Mouse (Mus musculus): ENCODE data around the gene Prss56. TPM values are rescaled to one million over a fixed set of nuclear protein-coding genes. Genes with fewer than 3 reads are reported as not detected.

Gene Prss56
- total and polyA plus RNA-seq, 2 experiments from 2014 or later, result not detected

DNA sequence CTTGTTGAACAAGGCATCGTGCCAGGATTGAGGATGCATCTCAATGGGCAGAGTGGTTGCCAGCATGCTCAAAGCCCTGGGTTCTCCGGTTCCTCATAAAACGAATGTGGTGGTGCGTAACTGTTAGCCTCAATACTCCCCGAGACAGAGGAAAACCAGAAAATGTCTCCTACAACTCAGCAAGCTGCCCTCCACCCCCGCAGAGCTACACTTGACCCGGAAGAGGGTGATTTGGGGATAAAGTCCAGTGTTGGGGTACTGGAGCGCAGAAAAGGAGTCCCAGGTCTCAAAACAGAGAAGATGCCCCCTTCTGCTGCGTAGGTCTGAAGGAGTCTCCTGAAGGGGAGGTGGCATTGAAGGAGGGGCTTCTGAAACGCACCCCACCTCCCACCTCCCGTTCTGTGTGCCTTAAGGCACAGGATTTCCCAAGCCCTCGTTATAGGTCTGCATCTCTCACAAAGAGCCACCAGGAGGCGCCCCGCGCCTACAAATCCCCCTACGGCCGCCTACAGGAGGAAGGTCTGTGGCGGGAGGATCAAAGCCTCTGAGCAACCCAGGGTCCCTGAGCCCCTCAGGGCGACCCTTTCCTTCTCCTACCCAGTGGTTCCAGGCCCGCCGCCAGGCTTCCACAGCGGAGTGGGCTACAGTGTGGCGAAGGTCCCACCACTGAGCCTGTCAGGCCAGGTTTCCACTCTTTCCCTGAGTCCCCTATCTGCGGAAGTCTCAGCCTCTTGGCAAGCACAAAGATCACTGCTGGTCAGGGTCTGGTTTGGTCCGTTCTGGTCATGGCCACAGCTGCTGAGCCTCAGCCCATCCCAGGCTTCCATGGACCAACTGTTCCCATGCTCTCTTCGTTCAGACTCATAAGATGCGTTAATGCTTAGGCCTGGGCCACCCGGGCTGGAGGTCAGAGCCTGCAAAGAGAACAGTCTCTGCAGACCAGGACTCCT, 8.8 kb upstream of the Prss56 start:
- Histone ChIP-seq H3K4me2 (ENCODE audit: low read depth, low read length) (no peak overlapping the region), H3K27ac (ENCODE audit: low read depth) (no peak overlapping the region), H3K4me3 (ENCODE audit: low read depth, low read length) (no peak overlapping the region), H3K36me3 (replicated peaks; ENCODE audit: control insufficient read depth, insufficient read depth, low read length) (no peaks in the 10 kb centered on the region), H3K4me1 (ENCODE audit: control insufficient read depth, insufficient read depth) (no peaks in the 10 kb centered on the region), H3K9ac (replicated peaks; ENCODE audit: low read depth, low read length) (no peak overlapping the region), H3K9me3 (replicated peaks; ENCODE audit: control insufficient read depth, low read length) (no peaks in the 10 kb centered on the region), H3K27me3 (ENCODE audit: control insufficient read depth, insufficient read depth, low read length) (peaks cover 58% of the 10 kb centered on the region)
- ATAC-seq (ENCODE audit: insufficient read depth, low read depth) (peak; percentile 49), DNase-seq (ENCODE audit: low spot score) (peak; percentile 48)
- WGBS, result 23% methylated on average over 28 of the region's 28 CpGs
- no peak for TF ChIP-seq EP300 (IDR thresholded peaks at IDR 0.05; ENCODE audit: low read depth)
- TF ChIP-seq CTCF (IDR thresholded peaks at IDR 0.05; ENCODE audit: low read depth), result peak; percentile 64

DNA sequence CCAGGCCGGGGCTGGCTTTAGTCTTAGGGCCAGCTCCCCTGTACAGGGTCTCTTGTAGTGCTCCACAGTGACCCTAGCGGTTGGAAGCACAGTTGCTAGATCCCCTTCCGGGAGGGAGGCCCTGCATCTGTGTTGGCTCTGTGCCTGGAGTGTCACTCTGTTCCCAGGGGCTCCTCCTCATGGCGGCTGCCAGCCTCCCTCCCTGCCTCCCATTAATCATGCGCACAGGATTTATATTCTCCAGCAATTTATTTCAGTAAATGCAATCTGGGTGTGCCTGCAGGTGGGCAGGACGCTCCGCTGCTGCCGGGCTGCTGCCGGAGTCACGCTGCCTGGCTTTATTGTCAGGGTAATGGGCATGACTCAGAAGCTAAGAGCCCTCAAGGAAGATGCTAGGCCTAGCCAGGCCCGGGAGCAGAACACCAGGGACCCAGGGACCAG, 7.2 kb upstream of the Prss56 start:
- DNase-seq (ENCODE audit: low spot score) (peak; percentile 80), ATAC-seq (ENCODE audit: insufficient read depth, low read depth) (peak; percentile 68)
- H3K36me3 ChIP-seq (replicated peaks; ENCODE audit: control insufficient read depth, insufficient read depth, low read length), result no peaks in the 10 kb centered on the region
- no peaks in the 10 kb centered on the region for H3K9me3 ChIP-seq (replicated peaks; ENCODE audit: control insufficient read depth, low read length)
- H3K4me2 ChIP-seq (ENCODE audit: low read depth, low read length), result no peak overlapping the region
- peak; percentile 45 for TF ChIP-seq CTCF (IDR thresholded peaks at IDR 0.05; ENCODE audit: low read depth)
- TF ChIP-seq EP300 (IDR thresholded peaks at IDR 0.05; ENCODE audit: low read depth), result no peak
- peaks cover 46% of the 10 kb centered on the region for H3K27me3 ChIP-seq (ENCODE audit: control insufficient read depth, insufficient read depth, low read length)
- H3K9ac ChIP-seq (replicated peaks; ENCODE audit: low read depth, low read length), result no peak overlapping the region
- no peaks in the 10 kb centered on the region for H3K4me1 ChIP-seq (ENCODE audit: control insufficient read depth, insufficient read depth)
- H3K27ac ChIP-seq (ENCODE audit: low read depth), result no peak overlapping the region
- WGBS, result 20% methylated on average over 11 of the region's 11 CpGs
- H3K4me3 ChIP-seq (ENCODE audit: low read depth, low read length), result no peak overlapping the region

GRCm38 (mm10) chr1:87180896-87181295, 2.2 kb upstream of the Prss56 start:
- Histone ChIP-seq H3K4me3 (ENCODE audit: low read depth, low read length) (no peak overlapping the region), H3K27me3 (ENCODE audit: control insufficient read depth, insufficient read depth, low read length) (peaks cover 40% of the 10 kb centered on the region), H3K9ac (replicated peaks; ENCODE audit: low read depth, low read length) (no peak overlapping the region), H3K9me3 (replicated peaks; ENCODE audit: control insufficient read depth, low read length) (no peaks in the 10 kb centered on the region), H3K4me1 (ENCODE audit: control insufficient read depth, insufficient read depth) (no peaks in the 10 kb centered on the region), H3K4me2 (ENCODE audit: low read depth, low read length) (no peak overlapping the region), H3K36me3 (replicated peaks; ENCODE audit: control insufficient read depth, insufficient read depth, low read length) (no peaks in the 10 kb centered on the region), H3K27ac (ENCODE audit: low read depth) (no peak overlapping the region)
- no peak for TF ChIP-seq EP300 (IDR thresholded peaks at IDR 0.05; ENCODE audit: low read depth)
- no peak for TF ChIP-seq CTCF (IDR thresholded peaks at IDR 0.05; ENCODE audit: low read depth)
- DNase-seq (ENCODE audit: low spot score) (no peak), ATAC-seq (ENCODE audit: insufficient read depth, low read depth) (no peak)
- 28% methylated on average over 5 of the region's 5 CpGs for WGBS

DNA sequence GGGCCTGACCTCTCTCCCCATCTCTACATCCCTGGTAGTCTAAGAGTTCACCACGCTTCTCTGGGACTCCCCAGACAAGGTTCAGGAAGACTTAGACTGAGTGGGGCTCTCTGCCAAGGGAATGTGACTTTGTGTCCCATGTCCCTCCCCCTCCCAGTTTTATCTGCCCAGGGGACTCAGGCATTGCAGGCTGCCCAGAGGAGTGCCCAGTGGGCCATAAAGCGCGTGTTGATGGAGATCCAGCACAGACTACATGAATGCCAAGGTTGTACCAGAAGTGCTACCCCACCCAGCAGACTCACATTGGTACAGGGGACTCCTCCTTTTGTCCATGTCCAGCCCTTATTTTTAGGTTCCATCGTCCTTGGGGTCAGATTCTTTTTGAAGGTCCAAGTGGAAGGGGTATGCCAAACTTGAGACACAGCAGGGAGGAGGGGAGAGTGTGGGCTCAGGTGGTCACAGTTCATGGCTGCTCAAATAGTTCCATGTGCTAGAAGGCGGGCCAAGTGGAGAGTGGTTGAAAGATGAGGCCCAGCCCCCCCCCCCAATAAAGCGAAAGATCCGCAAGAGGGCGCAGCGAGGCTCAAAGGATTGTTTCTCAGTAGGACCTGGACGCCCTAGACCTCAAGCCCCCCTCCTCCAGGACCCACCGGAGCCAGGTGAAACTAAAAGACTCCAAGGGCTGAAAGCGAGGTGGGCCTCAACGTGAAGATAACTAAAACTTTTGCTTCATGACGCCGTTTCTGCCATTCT, 1.1 kb downstream of the Prss56 start:
- Histone ChIP-seq H3K9ac (replicated peaks; ENCODE audit: low read depth, low read length) (no peak overlapping the region), H3K4me2 (ENCODE audit: low read depth, low read length) (no peak overlapping the region), H3K36me3 (replicated peaks; ENCODE audit: control insufficient read depth, insufficient read depth, low read length) (no peaks in the 10 kb centered on the region), H3K4me3 (ENCODE audit: low read depth, low read length) (no peak overlapping the region), H3K4me1 (ENCODE audit: control insufficient read depth, insufficient read depth) (no peaks in the 10 kb centered on the region), H3K27ac (ENCODE audit: low read depth) (no peak overlapping the region), H3K9me3 (replicated peaks; ENCODE audit: control insufficient read depth, low read length) (no peaks in the 10 kb centered on the region), H3K27me3 (ENCODE audit: control insufficient read depth, insufficient read depth, low read length) (peaks cover 58% of the 10 kb centered on the region)
- TF ChIP-seq CTCF (IDR thresholded peaks at IDR 0.05; ENCODE audit: low read depth) (no peak), EP300 (IDR thresholded peaks at IDR 0.05; ENCODE audit: low read depth) (no peak)
- DNase-seq (ENCODE audit: low spot score) (no peak), ATAC-seq (ENCODE audit: insufficient read depth, low read depth) (no peak)
- 30% methylated on average over 15 of the region's 15 CpGs for WGBS

DNA sequence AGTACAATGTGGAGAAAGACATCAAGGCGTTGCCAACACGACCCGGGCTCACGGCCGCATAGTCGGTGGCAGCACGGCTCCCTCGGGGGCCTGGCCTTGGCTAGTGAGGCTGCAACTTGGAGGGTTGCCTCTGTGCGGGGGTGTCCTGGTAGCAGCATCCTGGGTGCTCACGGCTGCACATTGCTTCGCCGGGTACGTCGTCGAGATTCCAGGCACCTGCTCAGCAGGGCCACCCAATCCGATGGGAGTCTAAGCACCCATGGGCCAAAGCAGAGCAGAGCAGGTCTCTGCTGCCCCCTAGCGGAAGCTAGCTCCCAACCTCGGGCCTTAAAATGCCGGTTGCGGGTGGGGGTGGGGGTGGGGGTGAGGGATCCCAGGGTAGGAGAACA, 1.6 kb downstream of the Prss56 start:
- 10% methylated on average over 20 of the region's 20 CpGs for WGBS
- peaks cover 58% of the 10 kb centered on the region for H3K27me3 ChIP-seq (ENCODE audit: control insufficient read depth, insufficient read depth, low read length)
- ATAC-seq (ENCODE audit: insufficient read depth, low read depth), result peak; percentile 65; the same call in 1 of the 2 replicates
- H3K4me1 ChIP-seq (ENCODE audit: control insufficient read depth, insufficient read depth), result no peaks in the 10 kb centered on the region
- H3K9me3 ChIP-seq (replicated peaks; ENCODE audit: control insufficient read depth, low read length), result no peaks in the 10 kb centered on the region
- H3K4me2 ChIP-seq (ENCODE audit: low read depth, low read length), result no peak overlapping the region
- peak; percentile 64 for DNase-seq (ENCODE audit: low spot score)
- H3K36me3 ChIP-seq (replicated peaks; ENCODE audit: control insufficient read depth, insufficient read depth, low read length), result no peaks in the 10 kb centered on the region
- H3K27ac ChIP-seq (ENCODE audit: low read depth), result no peak overlapping the region
- no peak overlapping the region for H3K9ac ChIP-seq (replicated peaks; ENCODE audit: low read depth, low read length)
- peak; percentile 69 for TF ChIP-seq CTCF (IDR thresholded peaks at IDR 0.05; ENCODE audit: low read depth)
- TF ChIP-seq EP300 (IDR thresholded peaks at IDR 0.05; ENCODE audit: low read depth), result no peak
- no peak overlapping the region for H3K4me3 ChIP-seq (ENCODE audit: low read depth, low read length)
